Mouse (Mus musculus) testis, adult 2 months (tissue): ENCODE measurements around the gene Dock9. TPM values are rescaled to one million over a fixed set of nuclear protein-coding genes. Genes with fewer than 3 reads are reported as not detected.

Source experiments
- H3K27ac ChIP-seq: fragments of 200-500 bp; 2 replicates; pipeline ENCODE4 v1.5.1; 2012; ENCODE audit warnings: low read depth, low read length; ENCODE audit not compliant: control insufficient read depth, insufficient read depth
- H3K27me3 ChIP-seq: fragments of 200-500 bp; 2 replicates; pipeline ENCODE4 v1.6.1; 2012; ENCODE audit warnings: mild to moderate bottlenecking, low read length, moderate library complexity; ENCODE audit not compliant: control insufficient read depth, insufficient read depth
- H3K36me3 ChIP-seq: fragments of 200-500 bp; 2 replicates; pipeline ENCODE4 v1.6.1; 2012; ENCODE audit warnings: mild to moderate bottlenecking, low read length; ENCODE audit not compliant: control insufficient read depth, insufficient read depth
- H3K4me1 ChIP-seq: fragments of 200-500 bp; 2 replicates; pipeline ENCODE4 v1.6.1; 2012; ENCODE audit warnings: low read length; ENCODE audit not compliant: control insufficient read depth, insufficient read depth
- H3K4me3 ChIP-seq: fragments of 200-500 bp; 2 replicates; pipeline ENCODE4 v1.5.1; 2012; ENCODE audit warnings: low read depth, mild to moderate bottlenecking, low read length, moderate library complexity, mixed read lengths; ENCODE audit not compliant: control insufficient read depth
- CTCF ChIP-seq: fragments of 200-500 bp; IDR thresholded peaks from 2 replicates; pipeline ENCODE4 v1.5.1; 2012; ENCODE audit warnings: low read depth, mild to moderate bottlenecking, inconsistent platforms, low read length, moderate library complexity; ENCODE audit not compliant: control insufficient read depth, insufficient read depth, insufficient replicate concordance
- POLR2A ChIP-seq: fragments of 200-500 bp; IDR thresholded peaks from 2 replicates; pipeline ENCODE4 v1.6.1; 2012; ENCODE audit warnings: low read depth, mild to moderate bottlenecking, inconsistent platforms, low read length, moderate library complexity; ENCODE audit not compliant: control insufficient read depth
- polyA plus RNA-seq: library from polyadenylated mRNA; depleted of rRNA; stranded (reverse); fragments of >200 nt; gene quantifications from 2 replicates; pipeline ENCODE4 v1.2.3, GENCODE M21; 2012

Dock9 gene
- polyA plus RNA-seq, 1 experiment: 4.6 TPM

- Histone ChIP-seq H3K4me3 (no peak overlapping the region), H3K36me3 (no peaks in the 10 kb centered on the region)
These were observed 8.4 kb downstream of the Dock9 start for GRCm38 (mm10) chr14:121789273-121789672.

GRCm38 (mm10) chr14:121788451-121788850 is 9.2 kb downstream of the Dock9 start:
- Histone ChIP-seq H3K4me1 (no peaks in the 10 kb centered on the region), H3K27me3 (no peaks in the 10 kb centered on the region), H3K4me3 (no peak overlapping the region), H3K36me3 (no peaks in the 10 kb centered on the region), H3K27ac (no peak overlapping the region)
- TF ChIP-seq POLR2A: no peak
- no peak for TF ChIP-seq CTCF

More at GRCm38 (mm10) chr14:121789273-121789672, 8.4 kb downstream of the Dock9 start:
- H3K27me3 ChIP-seq: no peaks in the 10 kb centered on the region
- no peaks in the 10 kb centered on the region for H3K4me1 ChIP-seq
- TF ChIP-seq CTCF (no peak), POLR2A (no peak)
- H3K27ac ChIP-seq: no peak overlapping the region

GRCm38 (mm10) chr14:121787430-121787829 is 10.2 kb downstream of the Dock9 start:
- no peaks in the 10 kb centered on the region for H3K4me1 ChIP-seq
- H3K36me3 ChIP-seq: no peaks in the 10 kb centered on the region
- TF ChIP-seq CTCF: no peak
- TF ChIP-seq POLR2A: no peak
- no peaks in the 10 kb centered on the region for H3K27me3 ChIP-seq
- no peak overlapping the region for H3K4me3 ChIP-seq
- H3K27ac ChIP-seq: no peak overlapping the region

GRCm38 (mm10) chr14:121786900-121787299 is 10.7 kb downstream of the Dock9 start:
- no peak overlapping the region for H3K27ac ChIP-seq
- H3K36me3 ChIP-seq: no peaks in the 10 kb centered on the region
- H3K27me3 ChIP-seq: no peaks in the 10 kb centered on the region
- H3K4me3 ChIP-seq: no peak overlapping the region
- no peaks in the 10 kb centered on the region for H3K4me1 ChIP-seq
- no peak for TF ChIP-seq POLR2A
- no peak for TF ChIP-seq CTCF

- Histone ChIP-seq H3K27me3 (no peaks in the 10 kb centered on the region), H3K27ac (no peak overlapping the region), H3K4me3 (no peak overlapping the region), H3K4me1 (no peaks in the 10 kb centered on the region), H3K36me3 (no peaks in the 10 kb centered on the region)
- TF ChIP-seq POLR2A: no peak
- TF ChIP-seq CTCF: no peak
These were observed 12.2 kb downstream of the Dock9 start for GRCm38 (mm10) chr14:121785394-121785793.

GRCm38 (mm10) chr14:121780942-121781531 is 16.6 kb downstream of the Dock9 start:
- no peaks in the 10 kb centered on the region for H3K4me1 ChIP-seq
- no peaks in the 10 kb centered on the region for H3K27me3 ChIP-seq
- H3K4me3 ChIP-seq: no peak overlapping the region
- TF ChIP-seq CTCF (no peak), POLR2A (no peak)
- H3K27ac ChIP-seq: no peak overlapping the region
- no peaks in the 10 kb centered on the region for H3K36me3 ChIP-seq

- no peak overlapping the region for H3K27ac ChIP-seq
- TF ChIP-seq POLR2A (no peak), CTCF (no peak)
These were observed 17.3 kb downstream of the Dock9 start for GRCm38 (mm10) chr14:121780144-121780913.

More at GRCm38 (mm10) chr14:121780144-121780913, 17.3 kb downstream of the Dock9 start:
- Histone ChIP-seq H3K36me3 (no peaks in the 10 kb centered on the region), H3K4me1 (no peaks in the 10 kb centered on the region), H3K4me3 (no peak overlapping the region), H3K27me3 (no peaks in the 10 kb centered on the region)
